Mouse (Mus musculus) CH12.LX (cell line): Measurements from ENCODE around the gene Cptp. TPM values are rescaled to one million over a fixed set of nuclear protein-coding genes. Genes with fewer than 3 reads are reported as not detected.

Experiments
- DNase-seq: peaks from one replicate; pipeline ENCODE4 v3.0.0-alpha.2; 2013; ENCODE audit errors: extremely low read depth
- H3K27ac ChIP-seq: 2 replicates; pipeline ENCODE4 v1.5.1; 2012; ENCODE audit warnings: low read depth, mild to moderate bottlenecking, control low read depth, moderate library complexity; ENCODE audit not compliant: insufficient read depth
- H3K27me3 ChIP-seq: replicated peaks from 2 replicates; pipeline ENCODE3; 2012; ENCODE audit warnings: inconsistent platforms
- H3K36me3 ChIP-seq, 2 experiments: replicated peaks in 1 of 2; 2 replicates each; pipeline versions ENCODE3 to v1.6.1; 2012; ENCODE audit warnings: inconsistent platforms in 1 of 2, low read length in 1 of 2, mild to moderate bottlenecking in 1 of 2, mixed read lengths in 1 of 2, moderate library complexity in 1 of 2; ENCODE audit not compliant: control insufficient read depth in 1 of 2, insufficient read depth in 1 of 2
- H3K4me1 ChIP-seq, 2 experiments: 2 replicates each; pipeline ENCODE4 v1.6.1; 2012; ENCODE audit warnings: inconsistent platforms in 1 of 2, moderate library complexity in 1 of 2; ENCODE audit not compliant: insufficient read depth in 2 of 2, control insufficient read depth in 1 of 2
- H3K4me2 ChIP-seq: 2 replicates; pipeline ENCODE4 v1.6.1; 2012; ENCODE audit warnings: low read depth, mild to moderate bottlenecking, control low read depth; ENCODE audit not compliant: poor library complexity, insufficient read depth, severe bottlenecking
- H3K4me3 ChIP-seq, 3 experiments: fragments of 150-350 bp in 1 of 3; sonication (generic) in 1 of 3; replicated peaks in 1 of 3; 2 replicates each; pipeline versions ENCODE3 to v1.5.1; 2011 to 2012; ENCODE audit warnings: low read depth in 2 of 3, low read length in 2 of 3, mild to moderate bottlenecking in 2 of 3, moderate library complexity in 2 of 3, control low read depth in 1 of 3, improper control_type of control experiment in 1 of 3, inconsistent platforms in 1 of 3, mixed read lengths in 1 of 3; ENCODE audit not compliant: poor library complexity in 1 of 3
- H3K79me2 ChIP-seq: replicated peaks from 2 replicates; pipeline ENCODE4 v1.6.1; 2012; ENCODE audit warnings: mild to moderate bottlenecking, moderate library complexity; ENCODE audit not compliant: control insufficient read depth, poor library complexity, insufficient read depth, severe bottlenecking; ENCODE audit errors: extremely low read depth
- H3K9ac ChIP-seq: 2 replicates; pipeline ENCODE4 v1.6.1; 2012; ENCODE audit warnings: low read depth, mild to moderate bottlenecking, control low read depth, moderate library complexity; ENCODE audit not compliant: insufficient read depth
- H3K9me3 ChIP-seq: replicated peaks from 2 replicates; pipeline ENCODE3; 2012; ENCODE audit warnings: low read length, inconsistent platforms, mixed read lengths
- BHLHE40 ChIP-seq: IDR thresholded peaks from 2 replicates; pipeline ENCODE4 v1.6.1; 2011; ENCODE audit warnings: mild to moderate bottlenecking, low read depth, low read length, improper control_type of control experiment
- CHD2 ChIP-seq: IDR thresholded peaks from 2 replicates; pipeline ENCODE4 v1.6.1; 2011; ENCODE audit warnings: low read length, improper control_type of control experiment
- CTCF ChIP-seq, 2 experiments: IDR thresholded peaks in 1 of 2; conservative IDR thresholded peaks in 1 of 2; 2 replicates each; pipeline ENCODE4 v1.5.1; 2011 to 2012; ENCODE audit warnings: low read depth in 2 of 2, low read length in 2 of 2, improper control_type of control experiment in 1 of 2, inconsistent platforms in 1 of 2, mild to moderate bottlenecking in 1 of 2, moderate library complexity in 1 of 2
- E2F4 ChIP-seq: IDR thresholded peaks from 2 replicates; pipeline ENCODE4 v1.6.1; 2011; ENCODE audit warnings: low read depth, low read length, improper control_type of control experiment; ENCODE audit not compliant: insufficient replicate concordance
- ELF1 ChIP-seq: IDR thresholded peaks from 2 replicates; pipeline ENCODE4 v1.6.1; 2014; ENCODE audit warnings: low read depth, mild to moderate bottlenecking, inconsistent platforms, low read length, improper control_type of control experiment
- EP300 ChIP-seq: IDR thresholded peaks from 2 replicates; pipeline ENCODE4 v1.6.1; 2011; ENCODE audit warnings: low read length, improper control_type of control experiment
- GABPA ChIP-seq: IDR thresholded peaks from 2 replicates; pipeline ENCODE4 v1.6.1; 2012; ENCODE audit warnings: low read depth, low read length, improper control_type of control experiment, inconsistent platforms; ENCODE audit not compliant: insufficient replicate concordance
- HCFC1 ChIP-seq: IDR thresholded peaks from 2 replicates; pipeline ENCODE4 v1.6.1; 2012; ENCODE audit warnings: low read depth, mild to moderate bottlenecking, inconsistent platforms, low read length, improper control_type of control experiment
- IRF4 ChIP-seq: IDR thresholded peaks from 2 replicates; pipeline ENCODE4 v1.6.1; 2014; ENCODE audit warnings: low read depth, mild to moderate bottlenecking, inconsistent platforms, low read length, improper control_type of control experiment
- JUND ChIP-seq: conservative IDR thresholded peaks from 2 replicates; pipeline ENCODE4 v1.6.1; 2011; ENCODE audit warnings: low read depth, low read length, improper control_type of control experiment
- MAX ChIP-seq: IDR thresholded peaks from 2 replicates; pipeline ENCODE4 v1.6.1; 2011; ENCODE audit warnings: low read length, improper control_type of control experiment
- MEF2A ChIP-seq: IDR thresholded peaks from 2 replicates; pipeline ENCODE4 v1.6.1; 2014; ENCODE audit warnings: low read depth, mild to moderate bottlenecking, inconsistent platforms, low read length, improper control_type of control experiment, borderline replicate concordance
- MXI1 ChIP-seq: IDR thresholded peaks from 2 replicates; pipeline ENCODE4 v1.6.1; 2011; ENCODE audit warnings: mild to moderate bottlenecking, low read depth, low read length, improper control_type of control experiment
- NELFE ChIP-seq: IDR thresholded peaks from 2 replicates; pipeline ENCODE4 v1.6.1; 2011; ENCODE audit warnings: low read depth, low read length, improper control_type of control experiment
- NRF1 ChIP-seq: IDR thresholded peaks from 2 replicates; pipeline ENCODE4 v1.6.1; 2014; ENCODE audit warnings: low read depth, mild to moderate bottlenecking, inconsistent platforms, low read length, improper control_type of control experiment, moderate library complexity
- PAX5 ChIP-seq: IDR thresholded peaks from 2 replicates; pipeline ENCODE4 v1.6.1; 2012; ENCODE audit warnings: low read length, inconsistent platforms, mixed read lengths
- POLR2AphosphoS2 ChIP-seq: IDR thresholded peaks from 2 replicates; pipeline ENCODE4 v1.6.1; 2011; ENCODE audit warnings: low read depth, low read length, improper control_type of control experiment
- RCOR1 ChIP-seq: conservative IDR thresholded peaks from 2 replicates; pipeline ENCODE4 v1.6.1; 2012; ENCODE audit warnings: low read depth, mild to moderate bottlenecking, inconsistent platforms, low read length, improper control_type of control experiment
- SIN3A ChIP-seq: IDR thresholded peaks from 2 replicates; pipeline ENCODE4 v1.6.1; 2012; ENCODE audit warnings: low read length, improper control_type of control experiment, inconsistent platforms
- SMC3 ChIP-seq: IDR thresholded peaks from 2 replicates; pipeline ENCODE4 v1.6.1; 2011; ENCODE audit warnings: low read depth, low read length, improper control_type of control experiment
- TCF12 ChIP-seq: IDR thresholded peaks from 2 replicates; pipeline ENCODE4 v1.6.1; 2014; ENCODE audit warnings: low read depth, mild to moderate bottlenecking, inconsistent platforms, low read length, improper control_type of control experiment
- UBTF ChIP-seq: IDR thresholded peaks from 2 replicates; pipeline ENCODE4 v1.6.1; 2012; ENCODE audit warnings: low read depth, mild to moderate bottlenecking, inconsistent platforms, low read length, improper control_type of control experiment, moderate library complexity
- USF2 ChIP-seq: conservative IDR thresholded peaks from 2 replicates; pipeline ENCODE4 v1.6.1; 2011; ENCODE audit warnings: low read depth, low read length, improper control_type of control experiment
- ZC3H11A ChIP-seq: IDR thresholded peaks from 2 replicates; pipeline ENCODE4 v1.6.1; 2012; ENCODE audit warnings: low read depth, mild to moderate bottlenecking, inconsistent platforms, low read length, improper control_type of control experiment
- ZKSCAN1 ChIP-seq: IDR thresholded peaks from 2 replicates; pipeline ENCODE4 v1.6.1; 2012; ENCODE audit warnings: low read depth, inconsistent platforms, low read length, improper control_type of control experiment, borderline replicate concordance
- dilution Hi-C: fragments of 300-500 bp; cut with MboI; formaldehyde crosslinking; loops from 2 replicates; pipeline ENCODE4 v1.14.3; 2020; ENCODE audit warnings: low sequenced_read_pairs; ENCODE audit not compliant: extremely low pct_unique_long_range_greater_than_20kb, extremely low pct_ligation_motif_present
- in situ Hi-C: fragments of 300-500 bp; cut with MboI; formaldehyde crosslinking; loops from 3 replicates; pipeline ENCODE4 v1.14.3; 2019; ENCODE audit warnings: low sequenced_read_pairs, low pct_ligation_motif_present, low pct_unique_long_range_greater_than_20kb, mixed read lengths
- polyA plus RNA-seq: library from polyadenylated mRNA; unstranded; fragments of >175 nt; gene quantifications from 2 replicates; pipeline ENCODE4 v1.2.1, GENCODE M21; 2012; ENCODE audit warnings: low read depth; ENCODE audit not compliant: insufficient read length
- total RNA-seq, 2 experiments: library from RNA; depleted of rRNA; stranded (reverse); fragments of 300-350 nt in 1 of 2; fragments of >200 nt in 1 of 2; gene quantifications; 2 replicates each; pipeline ENCODE4 v1.2.3; 2012 to 2014

Cptp gene
- total and polyA plus RNA-seq, 3 experiments, result 9.0 to 15.5 (median 12.1) TPM

GRCm38 (mm10) chr4:155848434-155849095 is 20.7 kb downstream of the Cptp start:
- TF ChIP-seq POLR2AphosphoS2, result no peak
- TF ChIP-seq CHD2, result peak; percentile 57
- TF ChIP-seq SIN3A, result peak; percentile 60; the same call in 1 of the 2 replicates
- peak; percentile 35; the same call in 1 of the 2 replicates for TF ChIP-seq TCF12
- peak; percentile 51; the same call in 1 of the 2 replicates for TF ChIP-seq IRF4
- TF ChIP-seq MAX, result no peak
- no peak for TF ChIP-seq HCFC1
- TF ChIP-seq USF2, result no peak
- TF ChIP-seq ELF1, result peak; percentile 34; the same call in 1 of the 2 replicates
- Histone ChIP-seq H3K4me1 (peaks cover 17 to 54% of the 10 kb centered on the region in 2 experiments), H3K9me3 (no peaks in the 10 kb centered on the region), H3K36me3 (peaks cover 4 to 29% of the 10 kb centered on the region in 2 experiments), H3K4me3 (peak overlapping the region; percentile 85 to 96 (median 89)), H3K79me2 (peaks cover 19% of the 10 kb centered on the region), H3K27me3 (no peaks in the 10 kb centered on the region), H3K27ac (no peak overlapping the region), H3K4me2 (peak overlapping the region; percentile 90), H3K9ac (peak overlapping the region; percentile 89)
- in situ Hi-C loops (no loop called here), dilution Hi-C loops (no loop called here)
- no peak for DNase-seq

- no peak for DNase-seq
- peaks cover 19% of the 10 kb centered on the region for H3K79me2 ChIP-seq
- no peak for TF ChIP-seq HCFC1
- TF ChIP-seq ZC3H11A, result no peak
- TF ChIP-seq NELFE, result no peak
- no peak for TF ChIP-seq UBTF
- TF ChIP-seq MEF2A, result no peak
- no peak for TF ChIP-seq ZKSCAN1
- TF ChIP-seq CTCF (conservative IDR thresholded peaks at IDR 0.05 in 1 of 2, IDR thresholded peaks at IDR 0.05 in 1 of 2; ENCODE audit: low read depth in 2 of 2, low read length in 2 of 2), result peak in 1 of 2 experiments; percentile 43; a peak in 2 of 4 replicates
- TF ChIP-seq BHLHE40, result peak; percentile 33
- no peak for TF ChIP-seq EP300
- TF ChIP-seq MXI1, result peak; percentile 58; the same call in 1 of the 2 replicates
- no peak for TF ChIP-seq ELF1
- no peak for TF ChIP-seq SMC3
- TF ChIP-seq GABPA, result no peak
- TF ChIP-seq JUND, result no peak
- TF ChIP-seq RCOR1, result no peak
- no peak for TF ChIP-seq USF2
- TF ChIP-seq PAX5, result no peak
- TF ChIP-seq NRF1, result 0 out of 2 replicates have a peak, but pooled peaks have one; percentile 33
- TF ChIP-seq E2F4, result no peak
- no peak for TF ChIP-seq POLR2AphosphoS2
- H3K4me1 ChIP-seq, result peaks cover 17 to 50% of the 10 kb centered on the region in 2 experiments
- H3K9ac ChIP-seq, result peak overlapping the region; percentile 89
- H3K9me3 ChIP-seq, result no peaks in the 10 kb centered on the region
- H3K27me3 ChIP-seq, result no peaks in the 10 kb centered on the region
- H3K4me3 ChIP-seq, result peak overlapping the region; percentile 85 to 96 (median 89)
- H3K4me2 ChIP-seq, result peak overlapping the region; percentile 90
- dilution Hi-C loops (no loop called here), in situ Hi-C loops (no loop called here)
- H3K36me3 ChIP-seq, result peaks cover 3 to 30% of the 10 kb centered on the region in 2 experiments
- peak overlapping the region; percentile 30; the same call in 1 of the 2 replicates for H3K27ac ChIP-seq
Measured at GRCm38 (mm10) chr4:155847591-155848352, 21.5 kb downstream of the Cptp start.
